17 mouse cellular contexts compared by ENCODE assay signal in genomic region chr1:54133802-54134436, GRCm38 (mm10).
DNase-seq lines count a peak whose midpoint lies in the region; ATAC-seq lines count a peak whose summit lies in the region.
"Had no signal": no experiment of that assay in that cellular context is flagged by ENCODE, and none has a peak within 500 bp of the region (broad histone marks: within the 10 kb centered on the region; RNA-seq: fewer than 3 reads in every experiment).

No protein-coding gene starts in this region.

- H3K27ac ChIP-seq in hindbrain, embryonic 11.5 days (ENCODE audit: low read depth, low read length): no peak overlapping the region
- H3K27ac ChIP-seq in hindbrain, embryonic 10.5 days: no peak overlapping the region
- H3K27ac ChIP-seq in midbrain, embryonic 14.5 days (replicated peaks; ENCODE audit: low read depth, low read length): peak overlapping the region; percentile 50
- H3K27ac ChIP-seq: forebrain, embryonic 10.5 days; heart, embryonic 10.5 days; intestine, embryonic 15.5 days had no signal

- H3K4me2 ChIP-seq in hindbrain, embryonic 11.5 days (replicated peaks; ENCODE audit: low read depth, low read length): no peak overlapping the region
- H3K4me2 ChIP-seq in midbrain, embryonic 14.5 days (ENCODE audit: low read length): no peak overlapping the region
- H3K4me2 ChIP-seq: intestine, embryonic 15.5 days had no signal

- H3K4me3 ChIP-seq in hindbrain, embryonic 11.5 days (ENCODE audit: low read depth, low read length): no peak overlapping the region
- no peak overlapping the region for H3K4me3 ChIP-seq in hindbrain, embryonic 10.5 days
- H3K4me3 ChIP-seq in midbrain, embryonic 14.5 days (replicated peaks; ENCODE audit: low read depth, low read length): no peak overlapping the region
- H3K4me3 ChIP-seq: forebrain, embryonic 10.5 days; heart, embryonic 10.5 days; intestine, embryonic 15.5 days had no signal

- no peaks in the 10 kb centered on the region for H3K9me3 ChIP-seq in hindbrain, embryonic 11.5 days (ENCODE audit: control insufficient read depth, low read length)
- H3K9me3 ChIP-seq in hindbrain, embryonic 10.5 days: no peaks in the 10 kb centered on the region
- H3K9me3 ChIP-seq in midbrain, embryonic 14.5 days (ENCODE audit: control insufficient read depth, low read length): no peaks in the 10 kb centered on the region
- H3K9me3 ChIP-seq: forebrain, embryonic 10.5 days; heart, embryonic 10.5 days; intestine, embryonic 15.5 days had no signal

- no peaks in the 10 kb centered on the region for H3K27me3 ChIP-seq in hindbrain, embryonic 11.5 days (ENCODE audit: control insufficient read depth, insufficient read depth, low read length)
- no peaks in the 10 kb centered on the region for H3K27me3 ChIP-seq in hindbrain, embryonic 10.5 days (ENCODE audit: insufficient read depth, poor library complexity, severe bottlenecking)
- H3K27me3 ChIP-seq in midbrain, embryonic 14.5 days (ENCODE audit: control insufficient read depth, insufficient read depth, low read length): no peaks in the 10 kb centered on the region
- H3K27me3 ChIP-seq: intestine, embryonic 15.5 days had no signal

- 65% methylated on average over 4 of the region's 4 CpGs for WGBS in hindbrain, embryonic 11.5 days
- 72% methylated on average over 4 of the region's 4 CpGs for WGBS in hindbrain, embryonic 10.5 days
- WGBS in midbrain, embryonic 14.5 days: 35% methylated on average over 4 of the region's 4 CpGs

- no peak for DNase-seq in hindbrain, embryonic 11.5 days (ENCODE audit: low spot score)
- no peak for DNase-seq in hindbrain, embryonic 10.5 days (ENCODE audit: low spot score)
- peak; percentile 24 to 38 for DNase-seq in right cerebral cortex, postnatal 10 days (ENCODE audit: low spot score in 2 of 2)
- no peak for DNase-seq in right cerebral cortex, postnatal 14 days
- peak; percentile 35 for DNase-seq in midbrain, embryonic 14.5 days
- no peak for DNase-seq in embryo, embryonic 10.5 days (ENCODE audit: low spot score)
- no peak for DNase-seq in heart, postnatal 4 days
- DNase-seq: cerebellum, adult 2 months; gastrocnemius, postnatal 25 days; heart, postnatal 10 days; kidney, postnatal 10 days; lung, postnatal 10 days; thymus, adult 18-20 months had no signal

- no peaks in the 10 kb centered on the region for H3K36me3 ChIP-seq in hindbrain, embryonic 11.5 days (ENCODE audit: control insufficient read depth, insufficient read depth, low read length)
- H3K36me3 ChIP-seq in hindbrain, embryonic 10.5 days: no peaks in the 10 kb centered on the region
- no peaks in the 10 kb centered on the region for H3K36me3 ChIP-seq in midbrain, embryonic 14.5 days (ENCODE audit: control insufficient read depth, insufficient read depth, low read length)
- H3K36me3 ChIP-seq: forebrain, embryonic 10.5 days; heart, embryonic 10.5 days; intestine, embryonic 15.5 days had no signal

- peak; percentile 53; the same call in 1 of the 2 replicates for ATAC-seq in hindbrain, embryonic 11.5 days (ENCODE audit: low FRiP score)
- peak; percentile 65 for ATAC-seq in midbrain, embryonic 14.5 days (ENCODE audit: low FRiP score, low TSS enrichment)
- no peak for ATAC-seq in inflammation-experienced regulatory T-cells, adult 6 months
- ATAC-seq: intestine, embryonic 15.5 days had no signal

- H3K4me1 ChIP-seq in hindbrain, embryonic 11.5 days (replicated peaks; ENCODE audit: control insufficient read depth, insufficient read depth, low read length): no peaks in the 10 kb centered on the region
- peaks cover 15% of the 10 kb centered on the region for H3K4me1 ChIP-seq in hindbrain, embryonic 10.5 days (replicated peaks)
- H3K4me1 ChIP-seq in midbrain, embryonic 14.5 days (ENCODE audit: control insufficient read depth, insufficient read depth, low read length): peaks cover 14% of the 10 kb centered on the region; the same call in 1 of the 2 replicates
- H3K4me1 ChIP-seq: intestine, embryonic 15.5 days had no signal

- no peak overlapping the region for H3K9ac ChIP-seq in hindbrain, embryonic 11.5 days (ENCODE audit: low read depth, low read length)
- H3K9ac ChIP-seq in midbrain, embryonic 14.5 days (replicated peaks; ENCODE audit: low read length): no peak overlapping the region
- H3K9ac ChIP-seq: intestine, embryonic 15.5 days had no signal

Comparison
In these comparisons a context has a peak if more than half of its experiments do, and no peak if none do; other contexts are left out.
1. DNase-seq: peak in right cerebral cortex, postnatal 10 days (2 of 2) and midbrain, embryonic 14.5 days (single experiment); none in hindbrain, embryonic 11.5 days (single experiment), hindbrain, embryonic 10.5 days (single experiment), right cerebral cortex, postnatal 14 days (single experiment), embryo, embryonic 10.5 days (single experiment) and heart, postnatal 4 days (single experiment).